Mouse (Mus musculus) CH12.LX (cell line): ENCODE results near the gene Slc22a20. TPM values are rescaled to one million over a fixed set of nuclear protein-coding genes. Genes with fewer than 3 reads are reported as not detected.

Experiments
- DNase-seq: peaks from one replicate; pipeline ENCODE4 v3.0.0-alpha.2; 2013; ENCODE audit errors: extremely low read depth
- H3K27ac ChIP-seq: 2 replicates; pipeline ENCODE4 v1.5.1; 2012; ENCODE audit warnings: low read depth, mild to moderate bottlenecking, control low read depth, moderate library complexity; ENCODE audit not compliant: insufficient read depth
- H3K27me3 ChIP-seq: replicated peaks from 2 replicates; pipeline ENCODE3; 2012; ENCODE audit warnings: inconsistent platforms
- H3K36me3 ChIP-seq, 2 experiments: replicated peaks in 1 of 2; 2 replicates each; pipeline versions ENCODE3 to v1.6.1; 2012; ENCODE audit warnings: inconsistent platforms in 1 of 2, low read length in 1 of 2, mild to moderate bottlenecking in 1 of 2, mixed read lengths in 1 of 2, moderate library complexity in 1 of 2; ENCODE audit not compliant: control insufficient read depth in 1 of 2, insufficient read depth in 1 of 2
- H3K4me1 ChIP-seq, 2 experiments: 2 replicates each; pipeline ENCODE4 v1.6.1; 2012; ENCODE audit warnings: inconsistent platforms in 1 of 2, moderate library complexity in 1 of 2; ENCODE audit not compliant: insufficient read depth in 2 of 2, control insufficient read depth in 1 of 2
- H3K4me2 ChIP-seq: 2 replicates; pipeline ENCODE4 v1.6.1; 2012; ENCODE audit warnings: low read depth, mild to moderate bottlenecking, control low read depth; ENCODE audit not compliant: poor library complexity, insufficient read depth, severe bottlenecking
- H3K4me3 ChIP-seq, 3 experiments: fragments of 150-350 bp in 1 of 3; sonication (generic) in 1 of 3; replicated peaks in 1 of 3; 2 replicates each; pipeline versions ENCODE3 to v1.5.1; 2011 to 2012; ENCODE audit warnings: low read depth in 2 of 3, low read length in 2 of 3, mild to moderate bottlenecking in 2 of 3, moderate library complexity in 2 of 3, control low read depth in 1 of 3, improper control_type of control experiment in 1 of 3, inconsistent platforms in 1 of 3, mixed read lengths in 1 of 3; ENCODE audit not compliant: poor library complexity in 1 of 3
- H3K79me2 ChIP-seq: replicated peaks from 2 replicates; pipeline ENCODE4 v1.6.1; 2012; ENCODE audit warnings: mild to moderate bottlenecking, moderate library complexity; ENCODE audit not compliant: control insufficient read depth, poor library complexity, insufficient read depth, severe bottlenecking; ENCODE audit errors: extremely low read depth
- H3K9ac ChIP-seq: 2 replicates; pipeline ENCODE4 v1.6.1; 2012; ENCODE audit warnings: low read depth, mild to moderate bottlenecking, control low read depth, moderate library complexity; ENCODE audit not compliant: insufficient read depth
- H3K9me3 ChIP-seq: replicated peaks from 2 replicates; pipeline ENCODE3; 2012; ENCODE audit warnings: low read length, inconsistent platforms, mixed read lengths
- CHD2 ChIP-seq: IDR thresholded peaks from 2 replicates; pipeline ENCODE4 v1.6.1; 2011; ENCODE audit warnings: low read length, improper control_type of control experiment
- E2F4 ChIP-seq: IDR thresholded peaks from 2 replicates; pipeline ENCODE4 v1.6.1; 2011; ENCODE audit warnings: low read depth, low read length, improper control_type of control experiment; ENCODE audit not compliant: insufficient replicate concordance
- ELF1 ChIP-seq: IDR thresholded peaks from 2 replicates; pipeline ENCODE4 v1.6.1; 2014; ENCODE audit warnings: low read depth, mild to moderate bottlenecking, inconsistent platforms, low read length, improper control_type of control experiment
- EP300 ChIP-seq: IDR thresholded peaks from 2 replicates; pipeline ENCODE4 v1.6.1; 2011; ENCODE audit warnings: low read length, improper control_type of control experiment
- HCFC1 ChIP-seq: IDR thresholded peaks from 2 replicates; pipeline ENCODE4 v1.6.1; 2012; ENCODE audit warnings: low read depth, mild to moderate bottlenecking, inconsistent platforms, low read length, improper control_type of control experiment
- IRF4 ChIP-seq: IDR thresholded peaks from 2 replicates; pipeline ENCODE4 v1.6.1; 2014; ENCODE audit warnings: low read depth, mild to moderate bottlenecking, inconsistent platforms, low read length, improper control_type of control experiment
- JUN ChIP-seq: IDR thresholded peaks from 2 replicates; pipeline ENCODE4 v1.6.1; 2011; ENCODE audit warnings: low read depth, mild to moderate bottlenecking, low read length, improper control_type of control experiment, moderate library complexity; ENCODE audit not compliant: insufficient read depth
- MAFK ChIP-seq: IDR thresholded peaks from 2 replicates; pipeline ENCODE4 v1.6.1; 2011; ENCODE audit warnings: low read length, improper control_type of control experiment; ENCODE audit not compliant: insufficient replicate concordance
- MAZ ChIP-seq: IDR thresholded peaks from 2 replicates; pipeline ENCODE4 v1.6.1; 2012; ENCODE audit warnings: low read depth, mild to moderate bottlenecking, inconsistent platforms, low read length, improper control_type of control experiment, moderate library complexity
- MEF2A ChIP-seq: IDR thresholded peaks from 2 replicates; pipeline ENCODE4 v1.6.1; 2014; ENCODE audit warnings: low read depth, mild to moderate bottlenecking, inconsistent platforms, low read length, improper control_type of control experiment, borderline replicate concordance
- MXI1 ChIP-seq: IDR thresholded peaks from 2 replicates; pipeline ENCODE4 v1.6.1; 2011; ENCODE audit warnings: mild to moderate bottlenecking, low read depth, low read length, improper control_type of control experiment
- NRF1 ChIP-seq: IDR thresholded peaks from 2 replicates; pipeline ENCODE4 v1.6.1; 2014; ENCODE audit warnings: low read depth, mild to moderate bottlenecking, inconsistent platforms, low read length, improper control_type of control experiment, moderate library complexity
- POLR2A ChIP-seq: IDR thresholded peaks from 2 replicates; pipeline ENCODE4 v1.6.1; 2011; ENCODE audit warnings: low read depth, mild to moderate bottlenecking, improper control_type of control experiment, low read length
- RAD21 ChIP-seq: IDR thresholded peaks from 2 replicates; pipeline ENCODE4 v1.6.1; 2011; ENCODE audit warnings: low read depth, mild to moderate bottlenecking, low read length, improper control_type of control experiment, moderate library complexity
- RCOR1 ChIP-seq: conservative IDR thresholded peaks from 2 replicates; pipeline ENCODE4 v1.6.1; 2012; ENCODE audit warnings: low read depth, mild to moderate bottlenecking, inconsistent platforms, low read length, improper control_type of control experiment
- TBP ChIP-seq: conservative IDR thresholded peaks from 2 replicates; pipeline ENCODE4 v1.6.1; 2011; ENCODE audit warnings: low read depth, low read length, improper control_type of control experiment
- TCF12 ChIP-seq: IDR thresholded peaks from 2 replicates; pipeline ENCODE4 v1.6.1; 2014; ENCODE audit warnings: low read depth, mild to moderate bottlenecking, inconsistent platforms, low read length, improper control_type of control experiment
- USF2 ChIP-seq: conservative IDR thresholded peaks from 2 replicates; pipeline ENCODE4 v1.6.1; 2011; ENCODE audit warnings: low read depth, low read length, improper control_type of control experiment
- ZMIZ1 ChIP-seq: IDR thresholded peaks from 2 replicates; pipeline ENCODE4 v1.6.1; 2012; ENCODE audit warnings: low read depth, mild to moderate bottlenecking, inconsistent platforms, low read length, improper control_type of control experiment
- dilution Hi-C: fragments of 300-500 bp; cut with MboI; formaldehyde crosslinking; loops from 2 replicates; pipeline ENCODE4 v1.14.3; 2020; ENCODE audit warnings: low sequenced_read_pairs; ENCODE audit not compliant: extremely low pct_unique_long_range_greater_than_20kb, extremely low pct_ligation_motif_present
- in situ Hi-C: fragments of 300-500 bp; cut with MboI; formaldehyde crosslinking; loops from 3 replicates; pipeline ENCODE4 v1.14.3; 2019; ENCODE audit warnings: low sequenced_read_pairs, low pct_ligation_motif_present, low pct_unique_long_range_greater_than_20kb, mixed read lengths
- polyA plus RNA-seq: library from polyadenylated mRNA; unstranded; fragments of >175 nt; gene quantifications from 2 replicates; pipeline ENCODE4 v1.2.1, GENCODE M21; 2012; ENCODE audit warnings: low read depth; ENCODE audit not compliant: insufficient read length
- total RNA-seq, 2 experiments: library from RNA; depleted of rRNA; stranded (reverse); fragments of 300-350 nt in 1 of 2; fragments of >200 nt in 1 of 2; gene quantifications; 2 replicates each; pipeline ENCODE4 v1.2.3; 2012 to 2014

Gene Slc22a20
- total and polyA plus RNA-seq, 3 experiments = not detected

DNA sequence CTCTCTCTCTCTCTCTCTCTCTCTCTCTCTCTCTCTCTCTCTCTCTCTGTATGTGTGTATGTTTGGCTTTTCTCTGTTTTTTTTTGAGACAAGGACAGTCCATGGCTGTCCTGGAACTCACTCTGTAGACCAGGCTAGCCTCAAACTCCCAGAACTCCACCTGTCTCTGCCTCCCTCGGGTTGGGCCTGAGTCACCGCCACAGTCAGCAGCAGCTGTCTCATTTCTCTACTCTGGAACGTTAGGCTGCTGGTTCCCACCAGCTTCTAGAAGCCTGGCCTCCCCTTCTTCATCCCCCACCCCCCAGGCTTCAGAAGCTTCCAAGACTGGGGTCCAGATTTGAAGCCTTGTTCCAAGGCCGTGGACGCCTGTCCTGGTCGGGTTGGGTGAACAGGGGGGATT, 3.6 kb upstream of the Slc22a20 start:
- no peak overlapping the region for H3K9ac ChIP-seq
- H3K9me3 ChIP-seq = no peaks in the 10 kb centered on the region
- H3K4me1 ChIP-seq = peaks cover 0 to 31% of the 10 kb centered on the region in 2 experiments; a peak in 2 of 4 replicates
- in situ Hi-C loops = no loop called here
- H3K27me3 ChIP-seq = no peaks in the 10 kb centered on the region
- TF ChIP-seq MAFK (no peak), TBP (no peak), ZMIZ1 (no peak), NRF1 (no peak), MAZ (no peak), HCFC1 (no peak), JUN (no peak), ELF1 (no peak), MXI1 (no peak), RCOR1 (no peak)
- TF ChIP-seq, all 38 proteins: peak for 0
- dilution Hi-C loops = no loop called here
- Histone ChIP-seq H3K4me2 (no peak overlapping the region), H3K27ac (no peak overlapping the region), H3K36me3 (peaks cover 47 to 63% of the 10 kb centered on the region in 2 experiments), H3K79me2 (no peaks in the 10 kb centered on the region), H3K4me3 (no peak overlapping the region)
- DNase-seq = no peak

DNA sequence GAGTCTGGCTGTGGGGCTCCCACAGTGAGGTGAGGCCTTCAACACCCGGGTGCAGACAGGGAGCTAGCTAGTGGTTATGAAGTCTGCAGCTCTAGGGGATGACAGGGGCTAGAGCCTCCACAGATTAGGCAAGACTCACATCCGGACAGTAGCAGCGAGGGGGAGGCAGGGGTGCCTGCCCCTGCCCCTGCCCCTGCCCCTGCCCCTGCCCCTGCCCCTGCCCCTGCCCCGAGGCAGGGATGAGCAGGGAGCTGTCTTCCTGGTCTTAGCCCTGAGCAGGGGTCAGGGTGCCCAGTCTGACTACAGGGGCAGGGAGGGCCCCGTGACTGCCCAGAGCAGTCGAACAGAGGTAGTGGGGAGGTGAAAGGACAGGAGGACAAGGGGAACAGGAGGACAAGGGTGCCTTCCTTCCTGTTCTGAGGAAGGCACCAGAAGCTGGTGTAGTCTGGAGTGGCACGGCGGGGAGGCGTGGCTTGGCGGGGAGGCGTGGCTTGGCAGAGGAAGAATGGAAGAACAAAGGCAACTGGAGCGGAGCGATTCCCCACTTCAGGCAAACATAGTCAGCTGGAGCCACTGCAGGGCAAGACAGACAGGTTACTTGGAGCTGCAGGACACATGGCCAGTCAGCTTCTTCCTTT, 3.0 kb upstream of the Slc22a20 start:
- Histone ChIP-seq H3K4me2 (no peak overlapping the region), H3K27ac (no peak overlapping the region), H3K27me3 (no peaks in the 10 kb centered on the region), H3K9me3 (no peaks in the 10 kb centered on the region), H3K36me3 (peaks cover 41 to 57% of the 10 kb centered on the region in 2 experiments), H3K4me1 (peaks cover 0 to 31% of the 10 kb centered on the region in 2 experiments; a peak in 2 of 4 replicates), H3K4me3 (no peak overlapping the region), H3K9ac (no peak overlapping the region), H3K79me2 (no peaks in the 10 kb centered on the region)
- dilution Hi-C loops = no loop called here
- TF ChIP-seq E2F4 (no peak), RAD21 (no peak), MAFK (no peak), IRF4 (no peak), ZMIZ1 (no peak), NRF1 (no peak), EP300 (no peak), POLR2A (no peak), CHD2 (no peak), TCF12 (no peak), JUN (no peak), MEF2A (no peak), USF2 (no peak), TBP (no peak)
- in situ Hi-C loops = no loop called here
- no peak for DNase-seq
